Mouse (Mus musculus): ENCODE data around the gene Sirt5. TPM values are rescaled to one million over a fixed set of nuclear protein-coding genes. Genes with fewer than 3 reads are reported as not detected.
A peak's percentile ranks its signal among the peaks of the same experiment; 100 is the strongest.

Gene Sirt5
- total and polyA plus RNA-seq, 2 experiments from 2014 or later: 23.7 to 25.2 TPM

DNA sequence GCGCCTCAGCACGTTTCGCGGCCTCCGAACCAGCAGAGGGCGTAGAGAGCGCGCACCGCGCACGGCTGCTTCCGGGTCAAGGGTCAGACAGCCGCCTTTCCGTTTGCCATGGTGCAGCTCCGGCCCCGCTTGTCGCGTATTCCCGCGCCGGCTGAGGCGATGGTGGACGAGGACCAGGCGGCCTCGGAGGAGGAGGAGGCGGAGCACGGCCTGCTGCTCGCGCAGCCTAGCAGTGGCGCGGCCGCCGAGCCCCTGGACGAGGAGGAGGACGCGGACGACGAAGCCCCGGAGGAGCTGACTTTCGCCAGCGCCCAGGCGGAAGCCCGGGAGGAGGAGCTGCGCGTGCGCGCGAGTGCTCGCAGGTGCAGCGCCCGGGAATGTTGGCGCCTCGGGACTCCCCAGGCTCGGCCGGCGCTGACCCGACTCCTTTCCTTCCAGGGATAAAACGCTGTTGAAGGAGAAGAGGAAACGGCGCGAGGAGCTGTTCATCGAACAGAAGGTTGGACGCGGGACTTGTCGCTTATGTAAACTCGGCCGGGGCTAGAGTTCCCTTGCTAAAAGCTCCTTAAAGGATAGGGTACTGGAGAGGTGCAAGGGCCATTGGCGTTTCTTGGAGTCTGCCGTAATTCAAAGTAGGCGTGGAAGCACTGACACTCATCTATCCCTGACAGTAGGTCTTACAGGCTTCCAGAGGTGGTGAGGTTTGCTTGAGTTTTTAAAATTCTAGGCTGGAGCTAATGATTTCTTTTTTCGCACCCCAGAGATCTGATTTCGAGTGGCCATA lies 33.2 kb downstream of the Sirt5 start, which contains the start of gene Nol7:
TSS of gene Nol7 (plus strand) at position 94 of the 784 bp plus-strand sequence.
- H3K27ac ChIP-seq: peak within 1 kb of the TSS; percentile 96
- no peaks in the 10 kb centered on the region for H3K27me3 ChIP-seq (ENCODE audit: insufficient read depth, low read length)
- peak within 1 kb of the TSS; percentile 90 for H3K9ac ChIP-seq (replicated peaks; ENCODE audit: low read length)
- peak; percentile 94 for ATAC-seq
- peak; percentile 88 for TF ChIP-seq CTCF (IDR thresholded peaks at IDR 0.05; ENCODE audit: low read depth)
- WGBS: under 1% methylated on average over 64 of the region's 72 CpGs
- H3K9me3 ChIP-seq (ENCODE audit: low read length): no peaks in the 10 kb centered on the region
- no peaks in the 10 kb centered on the region for H3K4me1 ChIP-seq (ENCODE audit: insufficient read depth, low read length)
- peak within 1 kb of the TSS; percentile 71 for H3K4me2 ChIP-seq (ENCODE audit: low read depth, low read length)
- peak; percentile 98 for DNase-seq (ENCODE audit: low spot score)
- H3K4me3 ChIP-seq (ENCODE audit: low read length): peak within 1 kb of the TSS; percentile 84
- peaks cover 15% of the 10 kb centered on the region; the same call in 1 of the 2 replicates for H3K36me3 ChIP-seq (ENCODE audit: insufficient read depth, low read length)

GRCm38 (mm10) chr13:43399576-43399975 lies 34.3 kb downstream of the Sirt5 start:
- 0 out of 2 replicates have a peak overlapping the region, but pooled peaks have one; percentile 84 for H3K4me3 ChIP-seq (ENCODE audit: low read length)
- no peaks in the 10 kb centered on the region for H3K27me3 ChIP-seq (ENCODE audit: insufficient read depth, low read length)
- peaks cover 15% of the 10 kb centered on the region; the same call in 1 of the 2 replicates for H3K36me3 ChIP-seq (ENCODE audit: insufficient read depth, low read length)
- TF ChIP-seq CTCF (IDR thresholded peaks at IDR 0.05; ENCODE audit: low read depth): no peak
- H3K4me1 ChIP-seq (ENCODE audit: insufficient read depth, low read length): no peaks in the 10 kb centered on the region
- H3K9me3 ChIP-seq (ENCODE audit: low read length): no peaks in the 10 kb centered on the region
- ATAC-seq (no peak), DNase-seq (ENCODE audit: low spot score) (no peak)
- no peak overlapping the region for H3K27ac ChIP-seq
- no peak overlapping the region for H3K9ac ChIP-seq (replicated peaks; ENCODE audit: low read length)
- peak overlapping the region; percentile 71; the same call in 1 of the 2 replicates for H3K4me2 ChIP-seq (ENCODE audit: low read depth, low read length)
- 89% methylated on average over 5 of the region's 5 CpGs for WGBS

DNA sequence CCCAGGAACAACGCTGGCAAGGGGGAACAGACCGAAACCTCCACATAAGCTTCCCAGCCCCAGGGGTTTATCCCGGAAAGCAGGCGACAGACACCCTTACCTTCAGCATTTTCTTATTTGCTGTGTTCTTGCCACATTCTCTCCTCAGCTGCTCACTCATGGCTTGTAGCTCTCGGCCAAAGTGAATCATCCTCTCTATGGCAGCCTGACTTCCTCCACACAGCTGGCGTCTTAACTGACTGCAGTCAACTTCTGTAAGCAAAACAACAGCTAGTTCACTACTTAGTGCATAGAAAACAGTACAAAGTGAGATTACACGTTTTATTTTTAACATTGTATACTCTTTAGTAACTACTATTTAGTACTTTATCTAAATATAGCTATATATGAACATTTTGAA lies 47.0 kb downstream of the Sirt5 start:
- H3K4me2 ChIP-seq (ENCODE audit: low read depth, low read length): no peak overlapping the region
- H3K27me3 ChIP-seq (ENCODE audit: insufficient read depth, low read length): no peaks in the 10 kb centered on the region
- no peak overlapping the region for H3K4me3 ChIP-seq (ENCODE audit: low read length)
- DNase-seq (ENCODE audit: low spot score) (no peak), ATAC-seq (no peak)
- no peaks in the 10 kb centered on the region for H3K9me3 ChIP-seq (ENCODE audit: low read length)
- H3K9ac ChIP-seq (replicated peaks; ENCODE audit: low read length): no peak overlapping the region
- peaks cover 35% of the 10 kb centered on the region for H3K36me3 ChIP-seq (ENCODE audit: insufficient read depth, low read length)
- H3K27ac ChIP-seq: no peak overlapping the region
- no peak for TF ChIP-seq CTCF (IDR thresholded peaks at IDR 0.05; ENCODE audit: low read depth)
- 85% methylated on average over 7 of the region's 7 CpGs for WGBS
- H3K4me1 ChIP-seq (ENCODE audit: insufficient read depth, low read length): no peaks in the 10 kb centered on the region

DNA sequence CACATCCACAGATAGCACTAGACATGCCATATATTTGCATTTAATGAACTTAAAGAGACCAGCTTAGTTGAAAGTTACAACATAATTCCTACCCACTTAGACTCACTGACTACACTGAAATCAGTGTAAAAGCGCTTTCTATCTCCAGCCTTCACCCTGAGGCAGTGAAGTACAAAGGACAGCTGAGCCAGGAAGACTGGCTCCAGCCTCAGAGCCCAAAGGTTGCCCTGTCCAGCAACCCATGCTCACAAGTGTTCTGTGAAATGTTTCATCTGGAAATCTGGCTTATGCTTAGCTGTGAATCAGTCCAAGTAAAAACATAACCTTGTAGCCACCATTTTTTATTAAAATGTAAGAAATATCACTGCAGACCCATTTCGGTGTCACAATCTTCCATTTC lies 48.3 kb downstream of the Sirt5 start:
- DNase-seq (ENCODE audit: low spot score) (no peak), ATAC-seq (no peak)
- no peaks in the 10 kb centered on the region for H3K9me3 ChIP-seq (ENCODE audit: low read length)
- no peak overlapping the region for H3K27ac ChIP-seq
- H3K27me3 ChIP-seq (ENCODE audit: insufficient read depth, low read length): no peaks in the 10 kb centered on the region
- no peak overlapping the region for H3K4me3 ChIP-seq (ENCODE audit: low read length)
- no peak overlapping the region for H3K9ac ChIP-seq (replicated peaks; ENCODE audit: low read length)
- no peaks in the 10 kb centered on the region for H3K4me1 ChIP-seq (ENCODE audit: insufficient read depth, low read length)
- no peak for TF ChIP-seq CTCF (IDR thresholded peaks at IDR 0.05; ENCODE audit: low read depth)
- H3K36me3 ChIP-seq (ENCODE audit: insufficient read depth, low read length): peaks cover 35% of the 10 kb centered on the region
- no peak overlapping the region for H3K4me2 ChIP-seq (ENCODE audit: low read depth, low read length)
- WGBS: 98% methylated on average over 2 of the region's 2 CpGs

GRCm38 (mm10) chr13:43415249-43415648 lies 50.0 kb downstream of the Sirt5 start:
- Histone ChIP-seq H3K9me3 (ENCODE audit: low read length) (no peaks in the 10 kb centered on the region), H3K27me3 (ENCODE audit: insufficient read depth, low read length) (no peaks in the 10 kb centered on the region), H3K4me2 (ENCODE audit: low read depth, low read length) (no peak overlapping the region), H3K4me1 (ENCODE audit: insufficient read depth, low read length) (no peaks in the 10 kb centered on the region), H3K36me3 (ENCODE audit: insufficient read depth, low read length) (peaks cover 38% of the 10 kb centered on the region), H3K27ac (no peak overlapping the region), H3K4me3 (ENCODE audit: low read length) (no peak overlapping the region), H3K9ac (replicated peaks; ENCODE audit: low read length) (no peak overlapping the region)
- DNase-seq (ENCODE audit: low spot score) (no peak), ATAC-seq (no peak)
- no peak for TF ChIP-seq CTCF (IDR thresholded peaks at IDR 0.05; ENCODE audit: low read depth)
- WGBS: 81% methylated on average over 1 of the region's 1 CpGs

GRCm38 (mm10) chr13:43428436-43428835 lies 63.1 kb downstream of the Sirt5 start:
- no peak for DNase-seq (ENCODE audit: low spot score)
- 91% methylated on average over 4 of the region's 4 CpGs for WGBS
- no peaks in the 10 kb centered on the region for H3K4me1 ChIP-seq (ENCODE audit: insufficient read depth, low read length)
- no peaks in the 10 kb centered on the region; the same call in 1 of the 2 replicates for H3K36me3 ChIP-seq (ENCODE audit: insufficient read depth, low read length)
- H3K4me2 ChIP-seq (ENCODE audit: low read depth, low read length): no peak overlapping the region
- ATAC-seq: no peak
- no peaks in the 10 kb centered on the region for H3K27me3 ChIP-seq (ENCODE audit: insufficient read depth, low read length)
- no peak overlapping the region for H3K9ac ChIP-seq (replicated peaks; ENCODE audit: low read length)
- TF ChIP-seq CTCF (IDR thresholded peaks at IDR 0.05; ENCODE audit: low read depth): no peak
- H3K9me3 ChIP-seq (ENCODE audit: low read length): no peaks in the 10 kb centered on the region
- H3K4me3 ChIP-seq (ENCODE audit: low read length): no peak overlapping the region
- H3K27ac ChIP-seq: no peak overlapping the region

DNA sequence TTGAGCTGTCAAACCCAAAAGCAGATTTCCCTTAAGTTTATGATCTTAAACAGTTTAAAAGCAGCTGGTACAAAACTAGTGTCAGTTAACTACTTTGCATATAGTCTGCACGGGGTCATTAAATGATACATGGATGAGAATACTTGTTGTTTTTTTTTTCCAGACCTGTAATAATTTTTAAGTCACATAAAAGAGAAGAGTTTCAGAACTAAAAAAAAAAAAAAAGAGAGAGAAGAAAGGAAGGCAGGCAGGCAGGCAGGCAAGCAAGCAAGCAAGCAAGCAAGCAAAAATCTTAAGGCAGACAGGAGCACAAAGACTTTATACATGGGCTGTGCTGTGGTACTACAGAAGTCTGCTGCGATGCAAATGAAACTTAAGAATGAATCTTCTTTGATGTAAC lies 68.1 kb downstream of the Sirt5 start:
- WGBS: 84% methylated on average over 2 of the region's 2 CpGs
- Histone ChIP-seq H3K9me3 (ENCODE audit: low read length) (no peaks in the 10 kb centered on the region; the same call in 1 of the 2 replicates), H3K36me3 (ENCODE audit: insufficient read depth, low read length) (no peaks in the 10 kb centered on the region; the same call in 1 of the 2 replicates), H3K4me1 (ENCODE audit: insufficient read depth, low read length) (no peaks in the 10 kb centered on the region), H3K9ac (replicated peaks; ENCODE audit: low read length) (no peak overlapping the region), H3K27ac (no peak overlapping the region), H3K4me3 (ENCODE audit: low read length) (no peak overlapping the region), H3K4me2 (ENCODE audit: low read depth, low read length) (no peak overlapping the region), H3K27me3 (ENCODE audit: insufficient read depth, low read length) (no peaks in the 10 kb centered on the region)
- ATAC-seq (no peak), DNase-seq (ENCODE audit: low spot score) (no peak)
- TF ChIP-seq CTCF (IDR thresholded peaks at IDR 0.05; ENCODE audit: low read depth): no peak

Measured in hindbrain, postnatal 0 days (tissue).